Mouse (Mus musculus): ENCODE results near the gene Safb2.

DNA sequence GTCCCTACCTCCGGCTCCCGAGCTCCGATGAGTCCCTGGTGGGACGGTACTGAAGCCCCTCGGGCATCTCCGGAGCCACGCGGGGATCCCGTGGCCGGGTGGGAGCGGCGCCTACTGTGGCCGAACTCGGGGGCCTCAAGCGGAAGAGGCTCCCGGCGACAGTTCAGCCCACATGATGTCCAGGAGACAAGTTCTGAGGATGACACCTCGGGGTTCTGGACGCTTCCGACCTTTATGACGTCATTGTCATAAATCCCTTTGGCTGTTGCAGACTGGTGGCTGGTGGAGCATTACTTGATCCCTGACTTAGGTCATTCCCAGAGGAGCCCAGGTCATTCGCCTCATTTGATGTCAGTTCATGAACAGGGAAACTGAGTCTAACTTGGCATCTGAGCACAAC, 72.1 kb downstream of the Safb2 start, which contains the start of gene Znrf4:
- no peak for TF ChIP-seq CTCF (IDR thresholded peaks at IDR 0.05; ENCODE audit: low read depth, low read length)
- TF ChIP-seq EP300 (IDR thresholded peaks at IDR 0.05; ENCODE audit: insufficient read depth, low read depth, low read length), result no peak
